Mouse (Mus musculus) CD4-positive, CD25-positive, alpha-beta regulatory T cell, adult 4 months (primary cell): ENCODE results near the gene Pde4dip. TPM values are rescaled to one million over a fixed set of nuclear protein-coding genes. Genes with fewer than 3 reads are reported as not detected.

Experiments used
- ATAC-seq: one replicate; pipeline ENCODE4 v1.8.0; 2017
- polyA plus RNA-seq, 2 experiments: library from polyadenylated mRNA; unstranded; fragments of 100-300 nt; shearing (Covaris generic); gene quantifications; one replicate each; pipeline ENCODE4 v1.2.1; 2017

Pde4dip gene
- polyA plus RNA-seq, 2 experiments from 2014 or later, result 7.5 to 10.3 TPM

DNA sequence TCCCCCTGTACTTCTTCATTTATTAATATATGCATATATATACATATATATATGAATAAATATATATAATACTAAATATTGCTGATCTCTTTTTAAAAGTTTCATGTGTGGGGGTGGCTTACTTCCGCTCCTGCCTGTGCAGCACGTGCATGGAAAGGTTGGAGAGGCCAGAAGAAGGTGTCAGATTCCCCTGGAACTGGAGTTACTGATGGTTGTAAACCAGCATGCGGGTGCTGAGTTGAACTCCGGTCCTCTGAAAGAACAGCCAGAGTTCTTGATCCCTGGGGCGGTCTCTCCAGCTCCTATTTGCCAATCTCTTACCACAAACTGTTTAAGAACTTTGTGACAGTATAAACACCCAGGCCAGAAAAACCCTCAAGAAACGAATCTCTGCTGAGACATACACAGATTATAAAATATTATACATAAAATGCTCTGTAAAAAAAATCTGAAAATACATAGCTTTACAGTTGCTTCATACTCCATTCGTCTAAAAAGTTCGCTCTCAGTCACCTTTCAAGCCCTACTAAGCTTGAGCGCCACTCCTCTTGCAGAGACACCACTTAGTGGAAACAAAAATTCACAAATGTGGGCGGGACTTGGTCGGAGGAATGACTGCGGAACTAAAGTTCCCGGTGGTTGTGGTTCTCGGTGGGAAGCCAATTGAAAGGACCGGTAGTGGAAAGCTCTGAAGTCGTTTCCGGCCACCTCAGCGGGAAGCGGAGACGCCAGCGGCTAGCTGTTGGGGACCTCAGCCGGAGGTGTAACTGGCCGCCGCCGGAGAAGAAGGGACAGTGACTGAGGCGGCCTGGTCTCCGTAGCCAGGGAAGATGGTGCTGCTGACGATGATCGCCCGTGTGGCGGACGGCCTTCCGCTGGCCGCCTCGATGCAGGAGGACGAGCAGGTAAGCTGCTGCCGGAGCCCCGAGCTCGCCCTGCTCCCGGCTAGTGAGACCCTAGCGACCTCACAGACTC, 12.3 kb upstream of the Pde4dip start, which contains the start of gene Sec22b:
Gene Sec22b, plus strand, starts transcription at position 675 of the 975 bp plus-strand sequence.
- ATAC-seq, result peak; percentile 97

DNA sequence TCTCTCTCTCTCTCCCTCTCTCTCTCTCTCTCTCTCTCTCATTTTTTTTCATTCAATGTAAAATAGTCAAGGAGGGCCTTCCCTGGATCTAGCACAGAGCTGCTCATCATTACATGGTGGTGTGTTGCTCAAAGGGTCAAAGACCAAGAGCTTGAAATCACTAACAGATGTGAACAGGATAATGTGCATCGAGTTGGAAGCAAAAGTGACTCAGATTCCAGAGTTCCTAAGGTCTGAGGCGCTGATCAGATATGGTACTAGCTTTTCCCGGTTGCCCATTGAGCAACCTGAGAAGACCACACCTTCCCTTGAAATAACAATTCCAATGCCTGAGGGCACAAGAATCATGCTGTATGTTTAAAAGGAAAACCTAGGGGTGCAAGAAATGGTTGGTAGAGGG, 9.9 kb upstream of the Pde4dip start:
- ATAC-seq, result no peak

DNA sequence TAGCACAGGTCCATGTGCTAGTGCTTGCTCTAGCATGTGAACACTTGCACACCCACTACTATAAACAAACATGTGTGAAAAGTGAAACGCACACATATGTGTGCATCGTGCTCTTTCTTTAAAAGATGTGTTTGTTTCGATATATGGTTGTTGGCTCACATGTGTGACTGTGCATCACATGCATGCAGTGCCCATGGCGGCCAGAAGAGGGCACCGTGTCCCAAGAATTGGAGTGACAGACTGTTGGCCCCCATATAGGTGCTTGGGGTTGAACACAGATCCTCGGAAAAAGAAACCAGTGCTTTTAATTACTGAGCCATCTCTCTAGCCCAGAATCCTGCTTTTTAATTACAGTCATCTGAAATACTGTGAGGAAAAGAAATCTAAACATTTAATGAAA, 6.2 kb upstream of the Pde4dip start:
- no peak for ATAC-seq

- no peak for ATAC-seq
Measured at GRCm38 (mm10) chr3:97890205-97890604, 1.7 kb upstream of the Pde4dip start.

DNA sequence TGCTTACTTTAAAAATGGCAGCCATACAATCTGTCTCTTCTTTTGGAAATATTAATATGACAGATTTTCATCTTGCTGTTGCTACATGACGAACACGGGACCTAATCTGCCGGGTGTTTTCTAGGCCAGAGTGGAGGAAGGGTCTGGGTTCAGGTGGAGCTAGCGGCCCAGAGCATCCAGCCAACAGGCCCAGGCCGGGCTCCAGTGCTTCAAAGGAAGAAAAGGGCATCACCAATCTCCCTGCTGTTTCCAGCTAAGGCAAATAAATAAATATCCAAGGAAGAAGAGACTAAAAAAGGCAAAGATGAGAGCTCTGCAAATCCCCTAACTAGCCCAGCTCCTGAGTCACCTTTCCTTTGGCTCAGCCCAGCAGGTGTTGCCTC, 731 bp downstream of the Pde4dip start:
- ATAC-seq, result no peak

GRCm38 (mm10) chr3:97881576-97881975, 6.9 kb downstream of the Pde4dip start:
- ATAC-seq, result no peak

DNA sequence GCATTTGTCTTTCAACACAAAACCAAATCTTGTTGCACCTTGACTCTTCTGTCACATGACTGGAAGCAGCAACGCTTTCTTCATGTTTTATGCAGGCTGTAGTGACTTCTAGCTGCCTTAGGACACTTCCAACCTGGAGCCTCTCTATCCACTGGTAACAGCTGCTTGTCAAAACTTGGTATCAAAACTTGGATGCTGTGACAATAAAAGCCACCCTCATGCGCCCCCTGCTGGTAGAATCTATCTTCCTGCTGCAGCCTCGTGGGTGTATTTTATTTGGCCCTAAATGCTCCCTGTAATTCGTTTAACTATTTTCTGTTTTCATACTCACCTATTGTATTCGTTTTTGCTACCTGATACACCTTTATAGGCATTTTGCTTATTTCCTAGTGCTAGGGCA, 9.3 kb downstream of the Pde4dip start:
- ATAC-seq, result peak; percentile 62

DNA sequence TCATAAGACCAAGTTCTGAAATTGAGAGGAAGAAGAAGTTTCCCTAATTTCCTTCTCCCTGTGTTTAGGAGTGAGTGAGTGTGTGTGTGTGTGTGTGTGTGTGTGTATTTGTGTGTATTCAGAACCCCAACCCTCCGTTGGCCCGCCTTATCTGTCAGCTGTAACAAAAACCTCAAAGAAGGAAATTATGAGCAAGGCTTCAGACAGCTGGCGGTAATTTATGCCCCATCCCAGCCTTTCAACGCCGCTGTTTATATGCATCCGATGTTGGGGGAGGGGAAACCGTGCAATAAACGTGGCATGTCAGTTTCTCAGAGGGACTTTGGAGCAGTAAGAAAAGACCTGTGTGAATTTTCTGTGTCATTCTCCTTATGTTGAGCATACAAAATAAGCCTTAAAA, 12.2 kb downstream of the Pde4dip start:
- ATAC-seq, result no peak

DNA sequence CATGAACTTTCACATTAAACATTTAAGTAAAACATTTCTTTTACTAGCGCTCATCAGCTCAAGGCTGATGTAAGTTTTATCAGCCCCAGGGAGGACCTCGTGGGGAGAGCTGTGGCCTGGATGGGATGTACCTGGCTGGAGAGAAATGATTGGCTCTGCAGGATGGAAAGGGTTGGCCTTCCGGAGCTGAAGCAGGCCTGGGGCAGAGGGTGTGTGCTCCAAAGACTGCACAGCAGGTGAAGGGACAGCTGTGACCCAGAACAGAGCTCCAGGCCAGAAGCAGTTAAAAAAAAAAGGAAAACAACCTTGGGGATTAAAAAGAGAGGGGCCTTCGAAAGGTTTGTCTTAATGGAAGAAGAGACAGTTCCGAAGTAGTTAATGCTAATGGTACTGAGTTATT, 13.7 kb downstream of the Pde4dip start:
- no peak for ATAC-seq

DNA sequence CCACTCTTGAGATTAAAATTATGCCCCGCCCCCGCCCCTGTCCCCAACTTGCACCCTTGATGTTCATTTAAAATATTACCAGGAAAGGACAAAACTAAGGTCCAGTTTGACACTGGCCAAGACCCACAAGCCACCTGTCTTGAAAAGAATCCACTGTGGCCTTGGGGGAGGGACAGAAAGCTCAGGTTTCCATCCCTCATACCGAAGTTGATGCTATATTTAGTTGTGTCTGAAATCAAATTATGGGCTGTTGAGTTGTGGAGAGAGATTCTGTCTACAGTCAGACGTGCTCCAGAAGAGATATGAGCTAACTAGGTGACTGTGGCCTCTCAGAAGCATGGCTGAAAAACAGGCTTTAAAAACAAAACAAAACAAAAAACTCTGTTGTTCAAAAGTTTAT, 18.8 kb downstream of the Pde4dip start:
- no peak for ATAC-seq

GRCm38 (mm10) chr3:97868733-97869132, 19.8 kb downstream of the Pde4dip start:
- ATAC-seq, result no peak

- ATAC-seq, result peak; percentile 77
Measured at GRCm38 (mm10) chr3:97868024-97868689, 20.4 kb downstream of the Pde4dip start.

DNA sequence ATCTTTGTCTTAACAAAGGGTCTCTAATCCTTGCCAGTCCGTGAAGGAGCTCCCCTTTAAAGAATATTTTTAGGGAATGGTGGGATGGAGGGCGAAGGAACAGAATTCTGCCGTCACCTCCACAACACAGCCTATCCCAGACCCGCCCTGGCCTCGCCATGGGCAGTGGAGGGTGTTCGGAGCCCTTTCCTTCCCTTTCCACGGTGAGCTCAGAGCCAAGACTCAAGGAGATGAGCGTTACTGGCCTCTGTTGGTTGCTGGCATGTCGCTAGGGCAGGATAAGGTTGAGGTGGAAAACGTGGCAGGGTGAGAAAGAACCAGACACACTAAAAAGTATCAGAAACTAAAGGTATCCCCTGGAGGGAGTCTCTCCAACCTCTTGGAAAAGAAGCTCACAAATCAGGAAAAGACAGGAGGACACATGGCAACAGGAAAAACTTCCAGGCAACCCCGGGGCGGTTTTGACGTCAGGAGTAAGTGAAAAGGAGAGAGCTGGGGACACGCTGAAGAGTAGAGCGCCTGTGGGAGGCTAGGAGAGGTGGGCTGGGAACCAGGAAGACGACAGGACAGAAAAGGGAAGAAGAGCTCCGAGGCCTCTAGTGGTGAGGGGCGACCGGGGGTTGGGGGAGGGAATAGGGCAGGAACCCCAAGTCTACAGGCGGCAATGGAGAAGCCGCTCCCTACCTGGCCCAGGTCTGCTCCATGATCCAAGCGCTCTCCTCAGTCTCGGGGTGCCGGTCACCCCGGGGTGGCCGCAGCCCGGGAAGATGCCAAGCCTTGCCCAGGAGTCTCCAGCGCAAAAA, 21.1 kb downstream of the Pde4dip start:
- ATAC-seq, result no peak

DNA sequence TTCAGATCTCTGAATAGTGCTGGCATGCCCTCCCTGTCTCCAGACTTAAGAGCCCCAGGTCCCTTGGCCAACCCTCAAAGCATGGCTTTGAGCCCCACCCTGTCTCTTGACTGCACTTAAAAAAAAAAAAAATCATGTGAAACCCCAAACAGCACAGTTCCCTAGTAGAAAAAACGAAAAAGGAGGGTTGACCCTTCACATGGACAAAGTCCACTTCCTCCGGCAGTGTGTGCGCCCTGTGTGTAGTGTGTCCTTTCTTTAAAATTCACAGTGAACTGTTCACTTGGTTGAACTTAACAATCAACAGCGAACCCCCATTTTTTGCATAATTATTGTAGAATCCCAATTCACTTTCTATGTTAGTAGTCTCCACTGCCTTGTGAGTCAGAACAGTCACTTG, 21.8 kb downstream of the Pde4dip start:
- ATAC-seq, result no peak

DNA sequence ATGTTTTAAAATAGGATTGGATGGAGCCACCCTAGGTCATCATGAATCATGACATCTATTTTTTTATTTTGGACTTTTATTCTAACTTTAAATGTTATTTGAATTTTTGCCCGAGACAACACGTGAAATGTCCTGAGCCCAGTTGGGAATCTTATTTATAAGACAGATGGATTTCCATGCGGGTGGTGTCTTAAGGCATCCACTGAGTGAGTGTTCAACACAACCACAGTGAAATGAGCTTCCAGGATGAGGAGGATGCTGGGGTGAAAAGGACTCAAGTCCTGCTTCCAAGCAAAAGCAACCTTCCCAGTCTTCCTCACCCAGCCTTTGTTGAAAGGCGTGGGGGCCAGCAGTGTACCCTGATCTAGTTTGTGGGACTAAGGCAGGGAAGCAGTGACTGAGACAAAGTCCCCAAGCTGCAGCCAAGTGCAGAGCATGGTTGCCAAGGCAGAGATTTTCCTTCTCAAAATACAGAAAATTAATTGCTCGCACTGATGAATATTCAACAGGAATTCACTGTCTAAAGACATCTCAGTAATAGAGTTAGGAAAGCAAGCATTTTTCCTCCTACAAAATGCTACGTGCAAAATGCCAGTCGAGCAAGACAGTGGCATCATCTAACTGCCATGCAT, 27.6 kb downstream of the Pde4dip start:
- no peak for ATAC-seq

DNA sequence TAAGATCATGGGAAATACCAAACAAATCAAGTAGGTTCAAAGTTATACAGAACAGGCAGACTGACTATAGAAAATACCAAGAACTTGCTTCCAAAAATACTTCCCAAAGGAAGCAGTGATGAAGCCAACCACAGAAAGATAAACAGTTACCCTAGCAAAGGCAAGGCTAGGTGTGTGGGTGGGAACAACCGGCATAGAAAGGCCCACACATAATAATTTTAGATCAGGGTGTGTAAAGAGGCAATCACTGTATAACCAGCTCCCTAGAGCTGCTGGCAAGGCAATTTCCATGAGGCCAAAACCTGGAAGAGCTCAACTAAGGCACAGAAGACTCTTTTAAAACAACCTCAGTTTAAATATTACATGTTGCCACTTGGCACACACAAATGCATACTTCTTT, 29.1 kb downstream of the Pde4dip start:
- no peak for ATAC-seq

- ATAC-seq, result no peak
Measured at GRCm38 (mm10) chr3:97854575-97855384, 33.7 kb downstream of the Pde4dip start.

DNA sequence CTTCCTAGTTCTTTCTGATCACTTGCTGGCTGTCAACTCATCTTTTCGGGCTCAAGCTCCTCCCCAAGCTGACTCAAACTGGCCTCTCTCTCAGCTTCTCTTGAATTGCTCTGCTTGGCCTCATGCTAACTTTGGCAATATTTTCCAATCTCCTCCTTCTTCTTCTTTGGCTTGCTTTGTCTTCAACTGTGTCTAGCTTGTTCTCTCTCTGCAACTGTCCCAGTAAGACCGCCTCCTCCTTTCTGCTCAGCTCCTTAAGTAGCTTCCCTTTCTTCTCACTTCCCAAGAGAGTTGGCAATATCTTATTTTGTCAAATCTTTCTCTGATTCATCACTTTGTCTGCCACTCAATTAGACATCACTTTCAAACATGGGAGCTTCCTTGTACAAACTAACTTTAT, 36.7 kb downstream of the Pde4dip start:
- ATAC-seq, result no peak

- ATAC-seq, result no peak
Measured at GRCm38 (mm10) chr3:97847626-97848025, 40.9 kb downstream of the Pde4dip start.

DNA sequence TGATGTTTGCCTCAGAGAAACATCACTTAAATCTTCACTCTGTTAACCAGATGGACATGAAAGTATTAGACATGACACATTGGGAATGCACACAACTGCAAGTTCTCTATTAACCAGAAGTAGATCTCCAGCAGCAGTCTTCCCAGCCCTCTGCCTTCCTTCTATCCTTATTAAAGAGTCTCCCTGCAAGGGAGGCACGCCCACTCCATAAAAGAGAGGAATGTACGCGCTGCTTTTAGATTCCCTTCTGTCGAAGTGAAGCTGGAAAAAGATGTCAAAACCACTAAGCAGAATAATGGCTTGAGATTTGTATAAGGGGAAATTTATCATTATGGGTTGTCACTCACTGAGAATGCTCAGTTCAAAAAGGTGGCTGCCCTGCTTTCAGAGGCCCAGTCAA, 42.1 kb downstream of the Pde4dip start:
- ATAC-seq, result no peak

- no peak for ATAC-seq
Measured at GRCm38 (mm10) chr3:97844821-97845201, 43.7 kb downstream of the Pde4dip start.
